Mouse (Mus musculus) MEL (cell line): ENCODE results near the gene Prkce.

ENCODE experiments used
- CTCF ChIP-seq, 3 experiments: IDR thresholded peaks in 2 of 3; conservative IDR thresholded peaks in 1 of 3; 2 replicates each; pipeline ENCODE4 v1.5.1; 2011 to 2012; ENCODE audit warnings: low read length in 3 of 3, low read depth in 2 of 3, mild to moderate bottlenecking in 2 of 3, improper control_type of control experiment in 1 of 3, inconsistent platforms in 1 of 3, mixed read lengths in 1 of 3, moderate library complexity in 1 of 3; ENCODE audit not compliant: control insufficient read depth in 1 of 3, insufficient read depth in 1 of 3, poor library complexity in 1 of 3, severe bottlenecking in 1 of 3
- HCFC1 ChIP-seq: IDR thresholded peaks from 2 replicates; pipeline ENCODE4 v1.6.1; 2012; ENCODE audit warnings: low read depth, mild to moderate bottlenecking, inconsistent platforms, low read length, improper control_type of control experiment, moderate library complexity
- KAT2A ChIP-seq: conservative IDR thresholded peaks from 2 replicates; pipeline ENCODE4 v1.6.1; 2012; ENCODE audit warnings: low read depth, low read length, improper control_type of control experiment, inconsistent platforms
- MAX ChIP-seq: IDR thresholded peaks from 2 replicates; pipeline ENCODE4 v1.6.1; 2011; ENCODE audit warnings: low read length, improper control_type of control experiment
- RCOR1 ChIP-seq: IDR thresholded peaks from 2 replicates; pipeline ENCODE4 v1.6.1; 2012; ENCODE audit warnings: low read depth, mild to moderate bottlenecking, inconsistent platforms, low read length, improper control_type of control experiment
- TAL1 ChIP-seq: IDR thresholded peaks from 2 replicates; pipeline ENCODE4 v1.6.1; 2012; ENCODE audit warnings: mild to moderate bottlenecking, inconsistent platforms, low read length, moderate library complexity, mixed read lengths
- TBP ChIP-seq: IDR thresholded peaks from 2 replicates; pipeline ENCODE4 v1.8.0; 2011; ENCODE audit warnings: low read depth, low read length, improper control_type of control experiment
- USF1 ChIP-seq: IDR thresholded peaks from 2 replicates; pipeline ENCODE4 v1.6.1; 2014; ENCODE audit warnings: low read depth, mild to moderate bottlenecking, inconsistent platforms, low read length, improper control_type of control experiment, moderate library complexity
- ZMIZ1 ChIP-seq: IDR thresholded peaks from 2 replicates; pipeline ENCODE4 v1.6.1; 2012; ENCODE audit warnings: low read depth, mild to moderate bottlenecking, inconsistent platforms, low read length, improper control_type of control experiment, moderate library complexity

DNA sequence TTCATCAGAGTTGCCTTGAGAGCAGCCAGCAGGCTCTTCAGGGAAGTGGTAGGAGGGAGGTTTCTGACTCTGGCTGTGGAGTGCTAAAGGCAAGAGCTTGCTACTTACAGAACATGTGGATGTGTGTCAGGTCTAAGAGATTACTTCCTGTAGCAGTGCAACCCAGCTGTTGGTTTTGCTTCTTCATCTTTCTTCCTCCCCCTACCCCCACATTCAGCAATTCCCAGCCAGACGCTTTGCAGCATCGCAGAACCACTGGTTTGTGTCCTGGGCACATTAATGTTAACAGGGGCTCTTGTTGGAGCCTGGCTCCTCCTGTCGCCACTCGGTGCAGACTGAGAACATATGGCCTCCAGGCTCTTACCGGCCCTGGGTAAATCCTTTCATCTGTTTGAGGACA is 190.8 kb downstream of the Prkce start:
- TF ChIP-seq CTCF (IDR thresholded peaks at IDR 0.05 in 2 of 3, conservative IDR thresholded peaks at IDR 0.05 in 1 of 3; ENCODE audit: control insufficient read depth in 1 of 3, insufficient read depth in 1 of 3, low read depth in 2 of 3, low read length in 3 of 3, poor library complexity in 1 of 3, severe bottlenecking in 1 of 3) (no peak), MAX (no peak), TBP (no peak), RCOR1 (no peak), HCFC1 (no peak), TAL1 (no peak), KAT2A (no peak), ZMIZ1 (no peak), USF1 (no peak)
